Mouse (Mus musculus): ENCODE results near the gene Grcc10. TPM values are rescaled to one million over a fixed set of nuclear protein-coding genes. Genes with fewer than 3 reads are reported as not detected.

Grcc10 gene
- polyA plus RNA-seq, 1 experiment: 329 TPM

DNA sequence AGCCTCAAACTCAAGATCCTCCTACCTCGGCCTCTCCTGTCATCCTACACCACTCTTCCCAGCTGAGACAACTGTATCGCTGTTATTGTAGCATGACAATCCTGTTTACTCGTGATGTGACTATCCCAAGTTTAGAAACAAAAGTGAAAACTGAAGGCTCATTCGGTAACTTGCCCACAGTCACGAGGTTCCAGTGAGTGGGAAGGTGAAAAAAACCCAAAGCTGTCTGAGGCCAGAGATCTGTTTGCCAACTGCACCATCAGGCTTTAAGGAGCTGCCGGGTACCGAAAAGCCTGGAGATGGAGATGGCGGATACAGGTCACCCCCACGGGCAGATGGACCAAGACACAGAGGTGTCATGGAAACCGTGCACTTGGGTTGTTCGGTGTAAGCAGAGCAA, 4.1 kb downstream of the Grcc10 start:
- Histone ChIP-seq H3K27me3 (ENCODE audit: control insufficient read depth, insufficient read depth, low read length) (no peaks in the 10 kb centered on the region), H3K4me3 (replicated peaks; ENCODE audit: insufficient read depth, low read depth, low read length) (no peak overlapping the region), H3K27ac (ENCODE audit: insufficient read depth, low read length) (no peak overlapping the region), H3K4me1 (ENCODE audit: control insufficient read depth, insufficient read depth, low read length) (0 out of 2 replicates have a peak, but pooled peaks cover 4% of the 10 kb centered on the region)
- WGBS: 82% methylated on average over 11 of the region's 11 CpGs
- DNase-seq: no peak
- TF ChIP-seq CTCF (IDR thresholded peaks at IDR 0.05; ENCODE audit: borderline replicate concordance, insufficient read depth, low read depth, low read length): no peak
- no peak for TF ChIP-seq POLR2A (IDR thresholded peaks at IDR 0.05; ENCODE audit: borderline replicate concordance, insufficient read depth, low read length)

DNA sequence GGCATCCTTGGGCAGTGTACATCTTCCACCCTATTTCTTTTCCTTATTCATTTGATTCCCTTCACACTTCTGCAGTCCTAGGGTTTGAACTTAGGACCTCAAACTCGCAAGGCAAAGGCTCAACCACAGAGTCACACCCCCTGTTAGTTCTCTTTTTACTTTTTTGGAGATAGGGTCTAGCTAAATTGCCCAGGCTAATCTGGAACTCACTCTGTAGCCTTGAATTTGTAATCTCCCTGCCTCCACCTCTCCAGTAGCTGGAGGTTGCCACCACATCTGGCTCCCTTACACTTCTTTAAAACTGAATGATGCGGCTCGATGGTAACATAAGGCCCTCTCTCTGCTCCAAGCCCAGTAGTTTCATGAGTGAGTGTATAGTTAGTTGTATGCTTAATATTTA, 6.8 kb downstream of the Grcc10 start:
- Histone ChIP-seq H3K27ac (ENCODE audit: insufficient read depth, low read length) (no peak overlapping the region), H3K4me1 (ENCODE audit: control insufficient read depth, insufficient read depth, low read length) (no peaks in the 10 kb centered on the region), H3K27me3 (ENCODE audit: control insufficient read depth, insufficient read depth, low read length) (no peaks in the 10 kb centered on the region), H3K4me3 (replicated peaks; ENCODE audit: insufficient read depth, low read depth, low read length) (no peak overlapping the region)
- WGBS: 95% methylated on average over 3 of the region's 3 CpGs
- no peak for DNase-seq
- TF ChIP-seq CTCF (IDR thresholded peaks at IDR 0.05; ENCODE audit: borderline replicate concordance, insufficient read depth, low read depth, low read length): no peak
- TF ChIP-seq POLR2A (IDR thresholded peaks at IDR 0.05; ENCODE audit: borderline replicate concordance, insufficient read depth, low read length): no peak

DNA sequence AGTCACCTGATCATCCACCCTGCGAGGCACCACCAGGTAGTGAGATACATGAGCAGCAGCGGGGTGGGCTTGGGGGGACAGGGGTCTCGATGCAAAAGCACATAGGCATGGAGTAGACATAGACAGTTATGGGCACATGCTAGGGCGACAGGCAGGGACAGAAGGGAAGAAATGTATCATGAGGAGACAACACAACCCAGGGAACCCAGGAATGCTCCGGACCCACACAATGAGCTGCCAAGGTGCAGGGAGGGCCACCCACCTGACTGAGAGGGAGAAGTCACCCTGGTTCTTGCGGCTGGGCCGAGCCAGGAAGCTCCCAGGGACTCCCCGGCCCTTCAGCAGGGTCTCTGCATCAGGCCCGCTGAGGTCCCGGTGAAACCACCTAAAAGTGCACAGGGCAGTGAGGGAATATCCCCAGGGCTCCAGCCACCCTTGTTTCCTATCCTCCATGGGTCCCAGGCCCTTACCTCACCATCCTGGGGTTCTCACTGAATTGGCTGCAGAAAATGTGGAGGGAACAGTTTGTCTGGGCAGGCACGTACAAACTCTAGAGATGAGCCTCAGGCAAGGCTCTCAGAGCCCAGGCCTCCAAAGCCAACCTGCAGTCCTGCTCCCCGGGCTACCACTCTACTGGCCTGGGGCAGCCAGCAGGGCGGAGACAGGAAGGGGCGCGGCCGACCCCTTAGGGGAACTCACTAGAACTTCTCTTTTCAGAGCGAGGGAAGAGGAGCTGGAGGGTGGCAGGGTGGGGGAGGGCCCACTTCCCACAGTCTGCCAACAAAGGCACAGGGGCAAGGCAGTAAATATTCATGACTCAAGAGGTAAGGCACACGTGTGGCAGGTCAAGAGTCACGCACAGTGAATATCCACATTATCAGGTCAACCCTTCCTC, 8.5 kb downstream of the Grcc10 start:
- WGBS: 56% methylated on average over 19 of the region's 19 CpGs
- Histone ChIP-seq H3K27me3 (ENCODE audit: control insufficient read depth, insufficient read depth, low read length) (no peaks in the 10 kb centered on the region), H3K27ac (ENCODE audit: insufficient read depth, low read length) (no peak overlapping the region), H3K4me1 (ENCODE audit: control insufficient read depth, insufficient read depth, low read length) (no peaks in the 10 kb centered on the region), H3K4me3 (replicated peaks; ENCODE audit: insufficient read depth, low read depth, low read length) (no peak overlapping the region)
- DNase-seq: no peak
- TF ChIP-seq CTCF (IDR thresholded peaks at IDR 0.05; ENCODE audit: borderline replicate concordance, insufficient read depth, low read depth, low read length) (no peak), POLR2A (IDR thresholded peaks at IDR 0.05; ENCODE audit: borderline replicate concordance, insufficient read depth, low read length) (no peak)

DNA sequence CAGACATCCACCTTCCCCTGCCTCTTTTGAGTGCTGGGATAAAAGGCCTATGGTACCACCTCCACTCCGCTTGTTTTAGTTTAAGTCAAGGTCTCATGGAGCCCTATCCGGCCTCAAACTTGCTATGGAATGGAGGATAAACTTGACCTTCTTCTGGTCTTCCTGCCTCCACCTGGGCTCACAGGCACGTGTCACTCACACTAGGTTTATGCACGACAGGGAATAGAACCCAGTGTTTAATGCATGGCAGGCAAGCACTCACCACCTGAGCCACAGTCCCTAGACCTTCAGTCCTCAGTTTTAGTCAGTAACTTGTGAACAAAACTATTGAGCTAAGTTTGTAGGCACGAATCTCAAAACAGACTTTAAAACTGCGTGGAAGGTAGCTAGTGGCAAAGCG, 10.1 kb downstream of the Grcc10 start:
- 85% methylated on average over 7 of the region's 7 CpGs for WGBS
- no peak for DNase-seq
- Histone ChIP-seq H3K27me3 (ENCODE audit: control insufficient read depth, insufficient read depth, low read length) (no peaks in the 10 kb centered on the region), H3K27ac (ENCODE audit: insufficient read depth, low read length) (no peak overlapping the region), H3K4me3 (replicated peaks; ENCODE audit: insufficient read depth, low read depth, low read length) (no peak overlapping the region), H3K4me1 (ENCODE audit: control insufficient read depth, insufficient read depth, low read length) (no peaks in the 10 kb centered on the region)
- no peak for TF ChIP-seq CTCF (IDR thresholded peaks at IDR 0.05; ENCODE audit: borderline replicate concordance, insufficient read depth, low read depth, low read length)
- TF ChIP-seq POLR2A (IDR thresholded peaks at IDR 0.05; ENCODE audit: borderline replicate concordance, insufficient read depth, low read length): no peak

DNA sequence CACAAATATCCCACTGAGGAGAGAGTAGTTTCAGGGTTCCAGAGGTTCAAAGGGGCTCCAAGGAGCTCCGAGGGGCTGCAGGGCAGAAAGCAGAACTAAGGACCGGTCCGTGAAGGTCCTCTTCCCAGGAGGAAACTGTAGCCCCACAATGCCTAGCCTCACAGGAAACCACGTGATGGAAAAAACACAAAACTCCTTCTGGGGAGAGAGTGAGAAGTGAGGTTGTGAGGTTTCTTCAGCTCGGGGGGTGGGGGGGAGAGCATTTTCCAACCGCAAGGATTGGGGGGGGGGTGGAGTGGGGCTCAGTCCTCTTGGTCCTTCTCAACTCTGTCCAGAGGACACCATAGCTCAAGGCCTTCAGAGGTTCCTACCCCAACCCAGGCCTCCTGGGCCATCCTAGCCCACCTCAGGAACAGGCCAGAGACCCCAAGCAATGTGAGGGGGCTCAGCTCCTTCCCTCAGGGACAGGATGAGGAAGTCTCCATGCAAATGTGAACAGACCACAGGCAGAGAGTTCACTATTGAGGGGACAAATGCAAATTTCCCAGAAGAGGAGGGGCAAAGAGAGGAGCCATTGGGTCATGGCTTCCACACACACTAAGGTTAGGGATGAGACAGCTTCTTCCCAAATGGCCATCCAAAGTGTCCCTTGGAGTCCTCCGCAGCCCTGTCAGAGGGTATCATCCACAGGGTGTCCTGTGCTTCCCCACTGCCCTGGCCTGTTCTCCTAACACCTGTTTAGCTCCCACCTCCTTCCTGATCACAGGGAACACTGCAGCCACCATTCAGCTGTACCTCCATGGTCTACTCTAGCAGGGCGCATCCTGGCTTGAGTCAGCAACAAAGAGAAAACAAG, 11.1 kb downstream of the Grcc10 start:
- Histone ChIP-seq H3K27me3 (ENCODE audit: control insufficient read depth, insufficient read depth, low read length) (no peaks in the 10 kb centered on the region), H3K27ac (ENCODE audit: insufficient read depth, low read length) (no peak overlapping the region), H3K4me1 (ENCODE audit: control insufficient read depth, insufficient read depth, low read length) (no peaks in the 10 kb centered on the region), H3K4me3 (replicated peaks; ENCODE audit: insufficient read depth, low read depth, low read length) (no peak overlapping the region)
- whole genome bisulfite sequencing: 84% methylated on average over 8 of the region's 8 CpGs
- TF ChIP-seq POLR2A (IDR thresholded peaks at IDR 0.05; ENCODE audit: borderline replicate concordance, insufficient read depth, low read length): no peak
- TF ChIP-seq CTCF (IDR thresholded peaks at IDR 0.05; ENCODE audit: borderline replicate concordance, insufficient read depth, low read depth, low read length): no peak
- no peak for DNase-seq

DNA sequence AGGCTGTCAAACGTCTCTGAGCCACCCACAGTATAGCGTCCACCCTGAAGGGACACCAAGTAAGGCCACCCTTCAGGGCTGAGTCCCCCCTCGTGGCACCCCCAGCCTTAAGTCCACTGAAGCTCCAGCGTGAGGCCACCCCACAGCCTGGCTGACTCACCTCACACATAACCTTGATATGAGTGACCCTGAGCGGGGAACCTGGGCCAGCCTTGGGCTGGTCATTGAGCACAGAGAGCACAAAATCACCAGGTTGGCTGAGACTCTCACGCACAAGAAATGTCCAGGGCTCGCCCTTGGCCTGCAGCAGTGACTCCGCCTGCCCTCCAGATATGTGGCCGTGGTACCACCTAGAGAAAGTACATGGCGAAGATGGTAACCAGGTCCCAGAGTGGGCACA, 12.6 kb downstream of the Grcc10 start:
- H3K4me3 ChIP-seq (replicated peaks; ENCODE audit: insufficient read depth, low read depth, low read length): no peak overlapping the region
- no peaks in the 10 kb centered on the region for H3K27me3 ChIP-seq (ENCODE audit: control insufficient read depth, insufficient read depth, low read length)
- TF ChIP-seq CTCF (IDR thresholded peaks at IDR 0.05; ENCODE audit: borderline replicate concordance, insufficient read depth, low read depth, low read length) (no peak), POLR2A (IDR thresholded peaks at IDR 0.05; ENCODE audit: borderline replicate concordance, insufficient read depth, low read length) (no peak)
- H3K4me1 ChIP-seq (ENCODE audit: control insufficient read depth, insufficient read depth, low read length): no peaks in the 10 kb centered on the region
- no peak overlapping the region for H3K27ac ChIP-seq (ENCODE audit: insufficient read depth, low read length)
- WGBS: 86% methylated on average over 10 of the region's 10 CpGs
- no peak for DNase-seq

DNA sequence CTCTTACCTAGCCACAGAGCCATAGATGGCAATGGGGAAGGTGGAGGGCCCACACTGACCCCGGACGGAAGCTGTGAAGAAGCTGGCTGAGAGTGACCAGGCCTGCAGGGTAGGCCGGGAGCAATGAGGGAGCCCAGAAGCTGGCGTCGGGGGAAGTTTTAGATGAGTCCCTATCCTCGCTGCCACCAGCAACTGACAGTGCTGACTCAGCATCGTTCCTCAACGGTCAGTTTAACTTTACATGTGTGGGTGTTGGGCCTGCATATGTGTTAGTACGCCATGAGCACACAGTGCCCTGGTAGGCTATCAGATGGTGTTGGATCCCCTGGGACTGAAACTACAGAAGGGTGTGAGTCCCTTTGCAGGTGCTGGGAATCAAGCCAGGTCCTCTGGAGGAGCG, 16.7 kb downstream of the Grcc10 start:
- no peaks in the 10 kb centered on the region for H3K4me1 ChIP-seq (ENCODE audit: control insufficient read depth, insufficient read depth, low read length)
- no peaks in the 10 kb centered on the region for H3K27me3 ChIP-seq (ENCODE audit: control insufficient read depth, insufficient read depth, low read length)
- no peak overlapping the region for H3K27ac ChIP-seq (ENCODE audit: insufficient read depth, low read length)
- H3K4me3 ChIP-seq (replicated peaks; ENCODE audit: insufficient read depth, low read depth, low read length): no peak overlapping the region
- WGBS: 85% methylated on average over 10 of the region's 10 CpGs
- TF ChIP-seq CTCF (IDR thresholded peaks at IDR 0.05; ENCODE audit: borderline replicate concordance, insufficient read depth, low read depth, low read length) (no peak), POLR2A (IDR thresholded peaks at IDR 0.05; ENCODE audit: borderline replicate concordance, insufficient read depth, low read length) (no peak)
- no peak for DNase-seq

Measured in cerebellum, adult 2 months (tissue).